Mouse (Mus musculus) limb, embryonic 12.5 days (tissue): ENCODE data around the gene Cabp7. TPM values are rescaled to one million over a fixed set of nuclear protein-coding genes. Genes with fewer than 3 reads are reported as not detected.
A peak's percentile ranks its signal among the peaks of the same experiment; 100 is the strongest.

ENCODE experiments used
- ATAC-seq: fragments of 200-750 bp; cut with Nextera tagmentation; 2 replicates; pipeline ENCODE4 v1.8.0; 2017; ENCODE audit warnings: low read depth, moderate TSS enrichment; ENCODE audit not compliant: insufficient number of reproducible peaks, insufficient read depth, low FRiP score, low TSS enrichment
- H3K27ac ChIP-seq: fragments of 300-500 bp; sonication (generic); 2 replicates; pipeline ENCODE4 v1.5.1; 2016; ENCODE audit warnings: mild to moderate bottlenecking, moderate library complexity
- H3K27me3 ChIP-seq: fragments of 300-500 bp; sonication (generic); 2 replicates; pipeline ENCODE4 v1.6.1; 2016; ENCODE audit warnings: mild to moderate bottlenecking, moderate library complexity
- H3K36me3 ChIP-seq: fragments of 300-500 bp; sonication (generic); 2 replicates; pipeline ENCODE4 v1.6.1; 2016; ENCODE audit warnings: mild to moderate bottlenecking, moderate library complexity
- H3K4me1 ChIP-seq: fragments of 300-500 bp; sonication (generic); replicated peaks from 2 replicates; pipeline ENCODE4 v1.6.1; 2016
- H3K4me2 ChIP-seq: fragments of 300-500 bp; sonication (generic); 2 replicates; pipeline ENCODE4 v1.6.1; 2016; ENCODE audit warnings: mild to moderate bottlenecking, moderate library complexity
- H3K4me3 ChIP-seq: fragments of 300-500 bp; sonication (generic); replicated peaks from 2 replicates; pipeline ENCODE4 v1.5.1; 2016; ENCODE audit warnings: mild to moderate bottlenecking
- H3K9ac ChIP-seq: fragments of 300-500 bp; sonication (generic); replicated peaks from 2 replicates; pipeline ENCODE4 v1.6.1; 2016; ENCODE audit warnings: mild to moderate bottlenecking, moderate library complexity
- H3K9me3 ChIP-seq: fragments of 300-500 bp; sonication (generic); 2 replicates; pipeline ENCODE4 v1.6.1; 2016; ENCODE audit warnings: mild to moderate bottlenecking, moderate library complexity
- WGBS: fragments of 180-500 bp; shearing (Covaris S2); methylation state at CpG from one replicate; pipeline ENCODE4 v1.1.7; 2016; 5-methylcytosine and 5-hydroxymethylcytosine counted together
- polyA plus RNA-seq: library from polyadenylated mRNA; unstranded; fragments of >200 nt; fragmentation: Nextera tagmentation; extraction: Ambion mirVana; gene quantifications from 2 replicates; pipeline ENCODE4 v1.2.1, GENCODE M21; 2016

The Cabp7 gene
- 0.08 TPM in 2 replicates for polyA plus RNA-seq

DNA sequence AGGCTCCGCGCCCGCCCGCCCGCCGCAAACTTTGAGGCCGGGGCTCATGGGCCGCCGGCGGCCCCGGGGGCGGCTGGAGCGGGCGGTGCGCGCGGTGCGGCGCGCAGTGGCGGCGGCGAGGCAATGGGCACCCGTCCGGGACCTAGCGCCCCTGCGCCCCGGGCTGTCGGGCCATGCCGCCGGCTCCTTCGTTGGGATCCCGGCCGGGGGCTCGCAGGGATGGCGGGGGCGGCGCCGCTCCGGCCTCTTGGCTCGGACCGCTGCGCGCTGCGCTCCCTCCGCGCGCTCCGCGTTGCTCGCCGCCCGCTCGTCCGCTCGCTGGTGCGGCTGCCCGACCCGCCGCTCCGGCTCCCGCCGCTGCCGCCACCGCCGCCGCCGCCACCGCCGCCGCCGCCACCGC lies at the start of gene Cabp7:
TSS of gene Cabp7 (minus strand) at position 46 of the 400 bp plus-strand sequence.
- under 1% methylated on average over 24 of the region's 73 CpGs for WGBS
- Histone ChIP-seq H3K4me2 (peak within 1 kb of the TSS; percentile 97), H3K4me1 (peaks cover 18% of the 10 kb centered on the region), H3K9me3 (no peaks in the 10 kb centered on the region), H3K4me3 (peak within 1 kb of the TSS; percentile 53), H3K9ac (peak within 1 kb of the TSS; percentile 44), H3K27ac (no peak within 1 kb of the TSS), H3K27me3 (peaks cover 97% of the 10 kb centered on the region), H3K36me3 (no peaks in the 10 kb centered on the region)
- no peak for ATAC-seq

DNA sequence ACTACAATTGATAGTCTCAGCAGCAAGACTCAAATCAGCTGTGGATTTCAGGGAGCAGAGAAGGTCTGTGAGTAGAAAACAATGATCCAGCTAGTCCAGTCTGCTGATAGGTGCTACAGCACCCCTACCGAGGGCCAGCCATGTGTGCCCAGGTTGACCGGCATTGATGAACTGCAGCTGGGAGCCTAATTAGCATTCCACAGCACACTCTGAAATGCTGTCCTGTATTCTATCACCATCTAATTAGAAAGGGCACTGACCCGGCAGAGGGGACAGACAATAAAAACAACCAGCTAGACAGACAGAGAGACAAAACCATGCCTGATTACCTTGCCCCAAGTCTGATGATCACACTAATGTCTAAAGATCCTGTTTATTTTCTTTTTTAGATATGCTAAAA lies 46.4 kb upstream of the Cabp7 start:
- H3K4me2 ChIP-seq, result no peak overlapping the region
- H3K27ac ChIP-seq, result no peak overlapping the region
- H3K9ac ChIP-seq, result no peak overlapping the region
- H3K4me3 ChIP-seq, result no peak overlapping the region
- peaks cover 74% of the 10 kb centered on the region for H3K36me3 ChIP-seq
- no peaks in the 10 kb centered on the region for H3K9me3 ChIP-seq
- no peaks in the 10 kb centered on the region for H3K27me3 ChIP-seq
- 7% methylated on average over 3 of the region's 3 CpGs for WGBS
- H3K4me1 ChIP-seq, result peaks cover 4% of the 10 kb centered on the region; the same call in 1 of the 2 replicates
- ATAC-seq, result no peak

DNA sequence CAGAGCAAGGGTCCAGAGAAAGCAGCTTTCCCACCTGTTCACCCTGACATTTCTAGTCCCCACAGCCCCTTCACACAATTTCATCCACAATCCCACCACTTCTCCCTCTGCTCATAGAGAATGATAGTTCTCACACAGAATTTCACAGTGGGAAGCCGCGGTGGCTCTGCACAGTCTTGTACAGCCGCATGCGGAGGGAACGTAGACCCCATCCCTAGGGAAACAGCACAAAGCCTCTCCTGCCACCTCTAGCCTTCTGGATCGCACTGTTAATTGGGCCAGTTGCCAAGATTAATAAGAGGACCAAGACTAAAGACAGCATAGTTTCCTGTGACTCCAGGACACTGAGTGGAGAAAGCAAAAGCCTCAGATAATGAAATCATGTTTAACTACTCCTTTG lies 45.0 kb upstream of the Cabp7 start:
- Histone ChIP-seq H3K4me2 (no peak overlapping the region), H3K4me1 (peaks cover 4% of the 10 kb centered on the region; the same call in 1 of the 2 replicates), H3K27me3 (no peaks in the 10 kb centered on the region), H3K9me3 (no peaks in the 10 kb centered on the region), H3K9ac (no peak overlapping the region), H3K27ac (no peak overlapping the region), H3K4me3 (no peak overlapping the region), H3K36me3 (peaks cover 76% of the 10 kb centered on the region)
- WGBS, result 75% methylated on average over 6 of the region's 6 CpGs
- no peak for ATAC-seq

DNA sequence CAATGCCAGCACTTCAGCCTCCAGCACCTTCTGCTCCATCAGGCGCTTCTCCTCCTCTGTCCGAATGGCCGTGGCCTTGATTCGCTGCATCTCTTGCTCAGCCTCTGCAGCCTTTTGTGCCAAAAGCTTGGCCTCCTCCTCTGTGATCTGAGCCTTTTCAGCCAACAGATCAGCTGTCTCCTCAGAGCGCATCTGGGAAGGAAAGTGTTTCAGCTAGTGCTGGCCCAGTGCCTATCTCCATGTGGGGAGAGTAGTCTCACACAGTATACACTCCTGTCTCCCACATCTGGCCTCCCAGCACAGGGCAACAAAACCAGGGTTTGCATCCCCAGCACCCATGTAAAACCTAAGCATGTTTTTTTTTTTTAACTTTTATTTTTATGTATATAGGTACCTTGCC lies 43.1 kb upstream of the Cabp7 start:
- H3K4me1 ChIP-seq, result peaks cover 4% of the 10 kb centered on the region; the same call in 1 of the 2 replicates
- H3K9ac ChIP-seq, result no peak overlapping the region
- H3K27me3 ChIP-seq, result no peaks in the 10 kb centered on the region
- no peak overlapping the region for H3K4me3 ChIP-seq
- H3K4me2 ChIP-seq, result no peak overlapping the region
- H3K36me3 ChIP-seq, result peaks cover 86% of the 10 kb centered on the region
- no peak overlapping the region for H3K27ac ChIP-seq
- no peak for ATAC-seq
- WGBS, result 95% methylated on average over 5 of the region's 5 CpGs
- H3K9me3 ChIP-seq, result no peaks in the 10 kb centered on the region

DNA sequence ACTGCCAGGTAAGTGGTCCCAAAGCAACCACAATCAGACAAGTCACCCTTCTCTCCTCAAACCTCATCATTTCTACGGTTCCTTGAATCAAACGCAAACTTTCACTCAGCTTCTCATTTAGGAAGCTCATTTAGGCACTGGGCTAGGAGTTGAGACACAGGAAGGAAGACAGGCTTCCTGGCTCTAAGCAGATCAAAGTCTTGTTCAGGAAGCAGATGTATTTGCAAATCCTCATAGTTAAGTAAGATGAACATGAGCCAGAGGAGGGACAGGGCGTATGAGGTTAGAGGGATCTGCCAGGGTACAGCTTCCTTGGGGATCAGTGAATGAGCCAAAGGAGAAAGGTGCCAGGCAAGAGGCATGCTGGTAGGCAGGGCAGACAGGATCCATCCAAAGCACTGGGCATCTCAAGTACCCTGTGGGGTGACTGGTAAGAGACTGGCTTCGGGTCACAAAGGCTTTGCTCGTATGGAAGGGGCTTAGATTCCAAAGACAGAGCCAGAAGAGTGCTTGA lies 38.1 kb upstream of the Cabp7 start:
- Histone ChIP-seq H3K36me3 (peaks cover 92% of the 10 kb centered on the region), H3K9ac (no peak overlapping the region), H3K4me3 (no peak overlapping the region), H3K9me3 (no peaks in the 10 kb centered on the region), H3K27me3 (no peaks in the 10 kb centered on the region), H3K4me2 (no peak overlapping the region), H3K27ac (no peak overlapping the region), H3K4me1 (no peaks in the 10 kb centered on the region)
- ATAC-seq, result no peak
- 79% methylated on average over 5 of the region's 5 CpGs for WGBS

DNA sequence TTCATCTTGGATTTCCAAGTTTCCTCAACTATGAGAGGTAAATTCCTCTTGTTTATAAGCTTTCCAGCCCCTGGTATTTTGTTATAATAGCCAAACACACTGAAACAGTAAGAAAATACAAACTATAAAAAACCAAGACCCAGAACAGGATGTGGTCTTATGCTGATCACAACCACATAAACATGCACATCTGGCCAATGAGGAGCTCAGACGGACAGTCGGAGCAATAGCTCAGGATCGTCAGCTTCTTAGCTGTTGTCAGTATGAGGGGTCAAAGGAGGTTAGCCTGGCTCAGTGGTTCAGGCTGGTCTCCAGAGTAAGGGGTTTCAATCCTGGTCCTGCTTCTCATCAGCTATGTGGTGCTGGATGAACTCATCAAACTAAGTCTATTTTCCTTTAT lies 36.5 kb upstream of the Cabp7 start:
- Histone ChIP-seq H3K9me3 (no peaks in the 10 kb centered on the region), H3K27ac (no peak overlapping the region), H3K4me2 (no peak overlapping the region), H3K9ac (no peak overlapping the region), H3K36me3 (peaks cover 92% of the 10 kb centered on the region), H3K4me3 (no peak overlapping the region), H3K27me3 (no peaks in the 10 kb centered on the region), H3K4me1 (no peaks in the 10 kb centered on the region)
- 85% methylated on average over 3 of the region's 3 CpGs for WGBS
- ATAC-seq, result no peak

DNA sequence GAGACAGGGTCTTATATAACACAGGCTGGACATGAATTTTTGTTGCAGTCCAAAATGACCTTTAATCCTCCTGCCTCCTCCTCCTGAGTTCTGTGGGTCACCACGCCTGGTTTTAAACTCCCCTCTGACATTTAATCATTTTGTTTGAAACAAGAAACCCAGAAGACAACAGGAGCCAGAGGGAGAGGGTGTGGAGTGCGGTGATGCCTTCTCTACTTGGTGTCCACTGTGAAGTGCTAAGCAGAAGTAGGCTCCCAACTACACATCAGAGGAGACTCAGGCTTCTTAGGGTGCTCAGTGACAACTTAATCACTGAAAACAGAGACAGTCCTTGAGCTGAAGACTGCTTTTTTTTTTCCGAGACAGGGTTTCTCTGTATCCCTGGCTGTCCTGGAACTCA lies 34.3 kb upstream of the Cabp7 start:
- Histone ChIP-seq H3K4me3 (no peak overlapping the region), H3K4me2 (no peak overlapping the region), H3K9ac (no peak overlapping the region), H3K36me3 (peaks cover 90% of the 10 kb centered on the region), H3K9me3 (no peaks in the 10 kb centered on the region), H3K27me3 (no peaks in the 10 kb centered on the region), H3K4me1 (no peaks in the 10 kb centered on the region), H3K27ac (no peak overlapping the region)
- 75% methylated on average over 3 of the region's 3 CpGs for WGBS
- ATAC-seq, result no peak

DNA sequence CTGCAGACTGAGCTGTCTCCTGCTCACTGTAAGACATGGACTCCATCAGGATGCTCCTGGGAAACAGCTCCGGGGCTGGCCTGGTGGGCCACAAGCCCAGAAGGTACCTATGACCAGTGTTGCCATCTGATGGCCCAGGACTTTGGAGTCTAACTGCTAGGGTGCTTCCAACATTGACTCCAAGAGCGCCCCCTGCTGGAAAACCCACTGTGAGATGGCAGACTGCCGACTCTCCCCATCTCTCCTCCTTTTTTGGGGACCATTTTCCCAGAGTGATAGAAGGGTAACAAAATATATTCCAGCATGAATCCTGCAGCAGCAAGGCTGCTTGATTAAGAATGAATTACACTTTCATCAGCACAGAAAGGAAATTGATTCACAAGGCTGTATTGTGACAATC lies 26.3 kb upstream of the Cabp7 start:
- no peaks in the 10 kb centered on the region for H3K9me3 ChIP-seq
- H3K4me3 ChIP-seq, result no peak overlapping the region
- peaks cover 60% of the 10 kb centered on the region for H3K36me3 ChIP-seq
- H3K27ac ChIP-seq, result no peak overlapping the region
- ATAC-seq, result no peak
- WGBS, result 29% methylated on average over 3 of the region's 3 CpGs
- no peak overlapping the region for H3K9ac ChIP-seq
- H3K4me1 ChIP-seq, result no peaks in the 10 kb centered on the region
- H3K27me3 ChIP-seq, result no peaks in the 10 kb centered on the region
- H3K4me2 ChIP-seq, result no peak overlapping the region

DNA sequence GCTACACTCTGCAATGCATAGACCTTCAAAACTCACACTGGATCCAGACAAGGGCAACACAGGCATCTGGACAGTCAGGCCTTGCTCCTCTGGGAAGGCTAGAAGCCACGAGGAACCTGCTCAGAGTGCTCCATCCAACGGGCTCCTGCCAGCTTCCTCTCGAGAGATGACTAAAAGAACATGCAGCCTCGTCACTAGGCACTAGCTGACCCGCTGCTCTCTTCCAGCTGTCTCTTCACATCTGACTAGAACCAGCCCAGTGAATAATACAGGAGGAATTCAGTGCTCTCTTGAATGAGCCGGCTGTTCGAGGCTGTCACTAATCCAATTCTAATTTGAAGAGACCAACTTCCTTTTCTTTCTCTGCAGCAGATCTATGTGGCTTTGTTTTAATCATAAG lies 25.2 kb upstream of the Cabp7 start:
- no peak for ATAC-seq
- 84% methylated on average over 7 of the region's 7 CpGs for WGBS
- Histone ChIP-seq H3K9ac (no peak overlapping the region), H3K9me3 (no peaks in the 10 kb centered on the region), H3K4me2 (no peak overlapping the region), H3K4me3 (no peak overlapping the region), H3K27me3 (no peaks in the 10 kb centered on the region), H3K27ac (no peak overlapping the region), H3K36me3 (peaks cover 59% of the 10 kb centered on the region), H3K4me1 (no peaks in the 10 kb centered on the region)

DNA sequence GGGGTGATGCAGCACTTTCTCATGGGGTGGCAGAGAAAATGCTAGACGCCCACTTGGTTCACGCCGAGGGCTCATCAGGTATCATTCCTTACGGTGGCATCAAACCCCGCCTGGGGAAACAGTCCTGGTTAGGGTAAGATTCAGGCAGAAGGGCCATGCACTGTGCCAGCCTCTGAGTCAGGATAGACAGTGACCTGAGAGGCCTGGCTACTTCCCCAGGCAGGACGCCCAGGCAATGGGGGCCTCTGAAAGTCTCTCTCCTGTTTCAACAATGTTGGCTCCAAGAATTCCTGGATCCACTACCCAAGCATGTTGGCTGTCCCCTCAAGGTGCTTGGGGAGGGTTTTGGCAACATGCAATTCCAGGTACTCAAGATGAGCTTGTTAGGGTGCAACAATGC lies 23.3 kb upstream of the Cabp7 start:
- no peak overlapping the region for H3K27ac ChIP-seq
- no peak overlapping the region for H3K4me3 ChIP-seq
- H3K9ac ChIP-seq, result no peak overlapping the region
- H3K27me3 ChIP-seq, result no peaks in the 10 kb centered on the region
- H3K4me2 ChIP-seq, result no peak overlapping the region
- no peaks in the 10 kb centered on the region for H3K4me1 ChIP-seq
- peaks cover 51% of the 10 kb centered on the region for H3K36me3 ChIP-seq
- 91% methylated on average over 6 of the region's 6 CpGs for WGBS
- no peak for ATAC-seq
- H3K9me3 ChIP-seq, result no peaks in the 10 kb centered on the region

DNA sequence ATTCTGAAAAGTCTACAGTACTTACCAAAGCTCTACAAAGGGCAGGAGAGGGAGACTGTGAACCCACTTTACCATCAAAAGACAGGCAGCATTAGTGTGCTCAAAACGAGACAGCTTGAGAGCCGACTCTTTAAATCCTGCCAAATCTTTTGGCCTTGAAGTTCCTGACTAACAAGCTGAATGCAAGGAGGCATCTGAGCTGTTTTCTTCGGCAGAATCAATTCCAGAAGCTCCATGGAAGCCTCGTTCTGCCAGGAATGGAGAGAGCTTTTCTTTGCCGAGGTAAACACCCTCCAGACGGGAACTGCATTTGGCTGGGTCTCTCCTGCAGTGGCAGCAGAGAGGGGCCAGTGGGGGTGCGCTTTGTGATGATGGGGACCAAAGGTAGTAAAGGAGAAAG lies 22.7 kb upstream of the Cabp7 start:
- peaks cover 48% of the 10 kb centered on the region for H3K36me3 ChIP-seq
- 70% methylated on average over 7 of the region's 7 CpGs for WGBS
- no peaks in the 10 kb centered on the region for H3K4me1 ChIP-seq
- H3K27me3 ChIP-seq, result peaks cover under 1% of the 10 kb centered on the region; the same call in 1 of the 2 replicates
- H3K9me3 ChIP-seq, result no peaks in the 10 kb centered on the region
- ATAC-seq, result no peak
- no peak overlapping the region for H3K4me3 ChIP-seq
- no peak overlapping the region for H3K9ac ChIP-seq
- no peak overlapping the region for H3K27ac ChIP-seq
- H3K4me2 ChIP-seq, result no peak overlapping the region

DNA sequence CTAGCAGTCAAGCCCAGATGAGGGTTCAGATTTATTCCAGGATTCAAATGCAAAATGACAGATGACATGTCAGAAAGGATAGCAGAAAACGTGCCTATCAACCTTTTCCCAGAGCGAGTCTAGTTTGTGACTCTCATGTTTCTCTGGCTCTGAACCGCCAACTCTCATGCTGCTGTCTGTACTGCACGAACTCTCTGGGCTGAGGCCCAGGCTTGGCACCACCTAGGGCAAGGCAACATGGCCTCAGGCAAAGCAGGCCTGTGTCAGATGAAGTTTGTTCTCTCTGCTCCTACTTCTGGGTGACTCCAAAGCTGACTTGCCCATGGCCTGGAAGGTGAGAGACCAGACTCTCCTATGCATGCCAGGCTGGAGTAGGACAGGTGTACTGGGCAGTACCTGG lies 21.8 kb upstream of the Cabp7 start:
- no peak overlapping the region for H3K4me2 ChIP-seq
- WGBS, result 87% methylated on average over 4 of the region's 4 CpGs
- no peak overlapping the region for H3K9ac ChIP-seq
- peaks cover 10% of the 10 kb centered on the region for H3K27me3 ChIP-seq
- no peaks in the 10 kb centered on the region for H3K9me3 ChIP-seq
- no peak for ATAC-seq
- peaks cover 48% of the 10 kb centered on the region for H3K36me3 ChIP-seq
- H3K4me1 ChIP-seq, result no peaks in the 10 kb centered on the region
- no peak overlapping the region for H3K4me3 ChIP-seq
- no peak overlapping the region for H3K27ac ChIP-seq
